Mouse (Mus musculus) hindbrain, embryonic 11.5 days (tissue): ENCODE measurements around the gene Man1a2. TPM values are rescaled to one million over a fixed set of nuclear protein-coding genes. Genes with fewer than 3 reads are reported as not detected.

Experiments
- ATAC-seq: fragments of 200-750 bp; cut with Nextera tagmentation; 2 replicates; pipeline ENCODE4 v1.8.0; 2017; ENCODE audit warnings: mild to moderate bottlenecking, moderate TSS enrichment, moderate library complexity; ENCODE audit not compliant: low FRiP score
- DNase-seq: peaks from one replicate; pipeline ENCODE4 v3.0.0-alpha.2; 2015; ENCODE audit warnings: low spot score
- H3K27ac ChIP-seq: fragments of 300-500 bp; sonication (generic); 2 replicates; pipeline ENCODE4 v1.5.1; 2014; ENCODE audit warnings: mild to moderate bottlenecking, low read depth, low read length
- H3K27me3 ChIP-seq: fragments of 300-500 bp; sonication (generic); 2 replicates; pipeline ENCODE4 v1.6.1; 2014; ENCODE audit warnings: mild to moderate bottlenecking, low read length, moderate library complexity, mixed read lengths; ENCODE audit not compliant: control insufficient read depth, insufficient read depth
- H3K36me3 ChIP-seq: fragments of 300-500 bp; sonication (generic); 2 replicates; pipeline ENCODE4 v1.6.1; 2014; ENCODE audit warnings: mild to moderate bottlenecking, low read length, moderate library complexity, mixed read lengths; ENCODE audit not compliant: control insufficient read depth, insufficient read depth
- H3K4me1 ChIP-seq: fragments of 300-500 bp; sonication (generic); replicated peaks from 2 replicates; pipeline ENCODE4 v1.6.1; 2014; ENCODE audit warnings: low read length, mixed read lengths; ENCODE audit not compliant: control insufficient read depth, insufficient read depth
- H3K4me2 ChIP-seq: fragments of 300-500 bp; sonication (generic); replicated peaks from 2 replicates; pipeline ENCODE4 v1.6.1; 2014; ENCODE audit warnings: mild to moderate bottlenecking, low read depth, low read length
- H3K4me3 ChIP-seq: fragments of 300-500 bp; sonication (generic); 2 replicates; pipeline ENCODE4 v1.5.1; 2014; ENCODE audit warnings: low read depth, low read length
- H3K9ac ChIP-seq: fragments of 300-500 bp; sonication (generic); 2 replicates; pipeline ENCODE4 v1.6.1; 2014; ENCODE audit warnings: low read depth, low read length
- H3K9me3 ChIP-seq: fragments of 300-500 bp; sonication (generic); 2 replicates; pipeline ENCODE4 v1.6.1; 2016; ENCODE audit warnings: low read length; ENCODE audit not compliant: control insufficient read depth
- WGBS: fragments of 180-500 bp; shearing (Covaris S2); extraction: QIAGEN DNeasy Blood & Tissue Kit; methylation state at CpG from one replicate; pipeline ENCODE4 v1.1.7; 2014; 5-methylcytosine and 5-hydroxymethylcytosine counted together
- polyA plus RNA-seq: library from polyadenylated mRNA; unstranded; fragments of >200 nt; fragmentation: Nextera tagmentation; extraction: Ambion mirVana; gene quantifications from 2 replicates; pipeline ENCODE4 v1.2.1, GENCODE M21; 2014

Man1a2 gene
- polyA plus RNA-seq, 1 experiment from 2014 or later: 68.5 TPM

DNA sequence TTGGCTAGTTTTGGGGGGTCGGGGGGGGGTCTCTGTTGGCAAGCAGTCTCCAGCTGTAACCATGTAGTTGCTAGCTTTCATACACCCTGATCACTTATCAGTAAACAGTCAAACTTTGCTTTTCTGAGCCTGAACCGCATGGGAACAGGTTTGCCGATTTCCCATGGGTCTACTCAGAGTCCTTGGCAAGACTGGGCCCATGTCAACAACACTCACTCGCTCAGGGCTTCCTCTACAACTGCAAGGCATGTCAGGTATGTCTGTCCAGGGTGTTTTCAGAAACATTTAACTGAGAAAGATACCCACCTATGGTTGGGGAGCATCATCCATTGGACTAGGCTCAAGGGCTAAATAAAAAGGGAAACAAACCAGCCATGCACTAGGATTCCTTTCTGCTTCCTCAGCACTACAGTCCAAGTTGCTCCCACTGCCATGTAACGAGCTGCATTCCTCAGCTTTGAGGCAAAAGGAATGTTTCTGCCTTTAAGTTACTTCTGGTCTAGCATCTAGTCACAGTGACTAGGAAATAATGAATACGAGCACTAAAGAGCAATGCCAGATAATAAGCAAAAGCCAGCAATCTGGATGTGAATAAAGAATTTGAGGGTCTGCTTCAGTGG lies 6.2 kb downstream of the Man1a2 start:
- Histone ChIP-seq H3K9me3 (no peaks in the 10 kb centered on the region), H3K9ac (no peak overlapping the region), H3K27ac (no peak overlapping the region), H3K4me3 (no peak overlapping the region), H3K27me3 (no peaks in the 10 kb centered on the region), H3K4me1 (peaks cover 6% of the 10 kb centered on the region), H3K4me2 (no peak overlapping the region), H3K36me3 (no peaks in the 10 kb centered on the region)
- WGBS: 87% methylated on average over 6 of the region's 6 CpGs
- DNase-seq: no peak
- ATAC-seq: no peak

DNA sequence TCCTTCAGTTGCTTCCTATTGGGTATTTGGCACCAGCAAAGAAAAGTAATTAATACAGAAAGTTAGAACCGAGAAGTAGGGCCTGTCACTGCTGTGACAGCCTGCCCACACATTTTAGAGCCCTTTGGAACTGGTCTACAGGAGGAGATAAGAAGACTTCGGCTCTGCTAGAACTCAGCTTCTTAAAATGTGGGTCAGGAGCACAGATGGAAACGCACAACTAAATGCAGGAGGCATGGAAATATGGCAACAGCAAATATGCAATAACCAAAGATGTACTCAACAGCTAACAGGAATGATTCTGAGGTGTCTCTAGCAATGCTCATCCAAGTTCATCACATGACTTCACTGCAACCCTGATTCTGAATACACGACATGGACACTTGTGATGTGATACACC lies 10.2 kb downstream of the Man1a2 start:
- no peaks in the 10 kb centered on the region for H3K9me3 ChIP-seq
- H3K4me2 ChIP-seq: no peak overlapping the region
- no peaks in the 10 kb centered on the region for H3K27me3 ChIP-seq
- no peak overlapping the region for H3K4me3 ChIP-seq
- no peak for DNase-seq
- 92% methylated on average over 4 of the region's 4 CpGs for WGBS
- no peak for ATAC-seq
- no peaks in the 10 kb centered on the region for H3K36me3 ChIP-seq
- H3K9ac ChIP-seq: no peak overlapping the region
- no peak overlapping the region for H3K27ac ChIP-seq
- no peaks in the 10 kb centered on the region for H3K4me1 ChIP-seq

DNA sequence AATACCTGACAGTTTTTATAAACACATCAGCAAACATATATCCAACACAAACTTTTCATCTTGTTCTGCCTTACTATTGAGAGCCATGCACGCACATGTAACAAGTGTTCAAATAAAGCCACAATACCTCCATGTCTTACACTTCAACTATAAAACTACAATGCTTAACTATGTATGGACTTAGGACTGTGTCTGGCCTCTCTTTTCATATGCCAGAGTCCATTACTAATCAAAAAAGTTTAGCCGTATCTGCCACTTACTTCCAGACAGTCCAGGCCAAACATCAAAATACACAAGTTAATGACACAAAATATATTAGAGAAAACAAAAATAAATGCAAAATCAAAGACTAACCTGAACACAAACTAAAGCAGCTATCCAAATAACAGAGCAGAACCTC lies 14.9 kb downstream of the Man1a2 start:
- ATAC-seq (no peak), DNase-seq (no peak)
- H3K4me3 ChIP-seq: no peak overlapping the region
- H3K4me2 ChIP-seq: no peak overlapping the region
- H3K9ac ChIP-seq: no peak overlapping the region
- H3K27ac ChIP-seq: no peak overlapping the region
- no peaks in the 10 kb centered on the region for H3K9me3 ChIP-seq
- no peaks in the 10 kb centered on the region for H3K36me3 ChIP-seq
- no peaks in the 10 kb centered on the region for H3K4me1 ChIP-seq
- no peaks in the 10 kb centered on the region for H3K27me3 ChIP-seq
- WGBS: 91% methylated on average over 2 of the region's 2 CpGs

DNA sequence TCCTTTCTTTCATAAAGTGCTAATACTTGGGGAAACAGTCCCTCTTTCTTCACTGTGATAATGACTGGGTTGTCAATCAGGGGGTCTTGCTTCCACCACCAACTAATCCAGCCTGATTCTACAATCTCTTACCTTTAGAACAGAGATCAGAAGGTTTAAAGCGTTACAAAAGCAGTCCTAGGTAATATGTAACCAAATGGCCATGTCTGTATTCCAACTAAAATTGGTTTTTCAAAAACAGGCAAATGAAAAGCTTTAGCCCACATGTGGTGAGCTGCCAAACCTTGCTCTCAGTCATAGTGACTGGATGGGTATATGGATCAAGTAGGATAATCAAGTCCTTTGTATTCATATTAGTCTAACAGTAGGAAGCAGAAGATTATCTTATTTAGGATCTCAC lies 32.0 kb downstream of the Man1a2 start:
- no peak for DNase-seq
- Histone ChIP-seq H3K27ac (no peak overlapping the region), H3K4me1 (no peaks in the 10 kb centered on the region), H3K27me3 (no peaks in the 10 kb centered on the region), H3K9ac (no peak overlapping the region), H3K9me3 (no peaks in the 10 kb centered on the region), H3K4me2 (no peak overlapping the region), H3K36me3 (no peaks in the 10 kb centered on the region), H3K4me3 (no peak overlapping the region)
- WGBS: 81% methylated on average over 1 of the region's 1 CpGs
- no peak for ATAC-seq

DNA sequence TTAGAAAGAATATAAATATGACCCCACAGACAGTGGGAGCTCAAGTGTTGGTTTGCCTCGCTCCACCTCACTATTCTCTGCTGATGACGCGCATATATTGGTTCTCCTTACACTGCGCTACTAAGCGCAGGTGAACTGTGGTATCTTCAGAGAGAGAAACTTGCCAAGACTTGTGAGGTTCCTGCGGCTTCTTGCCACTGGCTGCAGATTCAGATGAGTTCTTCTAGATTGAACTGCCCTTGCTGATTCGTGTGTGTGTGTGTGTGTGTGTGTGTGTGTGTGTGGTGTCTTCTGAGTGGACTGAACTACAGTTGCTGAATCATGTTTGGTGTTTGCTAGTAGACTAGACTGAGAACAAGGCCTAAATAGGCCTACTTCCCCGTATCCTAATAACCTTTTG lies 43.7 kb downstream of the Man1a2 start:
- no peaks in the 10 kb centered on the region for H3K36me3 ChIP-seq
- no peaks in the 10 kb centered on the region for H3K27me3 ChIP-seq
- no peak overlapping the region for H3K27ac ChIP-seq
- H3K4me2 ChIP-seq: no peak overlapping the region
- 93% methylated on average over 8 of the region's 8 CpGs for WGBS
- DNase-seq: no peak
- no peaks in the 10 kb centered on the region for H3K4me1 ChIP-seq
- no peak overlapping the region for H3K4me3 ChIP-seq
- H3K9ac ChIP-seq: no peak overlapping the region
- no peaks in the 10 kb centered on the region for H3K9me3 ChIP-seq
- no peak for ATAC-seq

DNA sequence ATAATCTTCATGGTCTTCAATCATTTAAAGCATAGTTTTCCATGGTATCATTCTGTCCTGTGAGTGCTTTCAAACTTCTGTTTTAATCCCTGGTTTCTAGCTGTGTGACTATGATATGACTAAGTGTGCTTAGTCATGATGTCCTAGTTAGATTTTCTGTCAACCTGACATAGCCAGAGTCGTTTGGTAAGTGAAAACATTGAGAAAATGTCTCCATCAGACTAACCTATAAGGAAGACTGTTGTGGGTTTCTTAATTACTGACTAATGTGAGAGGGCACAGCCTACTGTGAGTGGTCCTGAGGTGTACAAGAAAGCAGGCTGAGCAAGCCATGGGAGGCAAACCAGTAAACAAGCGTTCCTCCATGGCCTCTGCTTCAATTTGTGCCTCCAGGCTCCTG lies 49.0 kb downstream of the Man1a2 start:
- Histone ChIP-seq H3K9ac (no peak overlapping the region), H3K27ac (no peak overlapping the region), H3K27me3 (no peaks in the 10 kb centered on the region), H3K36me3 (no peaks in the 10 kb centered on the region), H3K4me1 (no peaks in the 10 kb centered on the region), H3K4me3 (no peak overlapping the region), H3K4me2 (no peak overlapping the region), H3K9me3 (no peaks in the 10 kb centered on the region)
- DNase-seq: no peak
- WGBS: 81% methylated on average over 2 of the region's 2 CpGs
- no peak for ATAC-seq

DNA sequence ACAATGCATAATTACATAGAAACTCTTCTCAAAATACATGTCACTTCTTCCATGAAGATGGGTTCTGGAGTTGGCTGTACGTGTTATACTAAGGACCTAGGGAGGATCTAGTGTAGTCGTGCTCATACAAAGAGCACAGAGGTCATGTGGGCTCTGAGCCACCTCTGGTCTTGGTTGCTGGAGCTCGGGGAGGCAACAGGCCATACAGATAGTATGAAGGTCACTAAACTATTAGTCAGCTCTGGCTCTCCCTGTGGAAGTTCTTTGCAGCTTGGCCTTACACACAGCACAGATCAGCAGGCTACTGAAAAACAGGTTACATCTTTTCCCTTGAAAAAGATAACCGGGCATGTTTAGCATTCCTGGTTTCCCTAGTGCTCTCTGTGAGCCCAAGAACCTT lies 50.5 kb downstream of the Man1a2 start:
- DNase-seq: no peak
- ATAC-seq: no peak
- Histone ChIP-seq H3K4me3 (no peak overlapping the region), H3K36me3 (no peaks in the 10 kb centered on the region), H3K9ac (no peak overlapping the region), H3K4me2 (no peak overlapping the region), H3K4me1 (no peaks in the 10 kb centered on the region), H3K27ac (no peak overlapping the region), H3K27me3 (no peaks in the 10 kb centered on the region), H3K9me3 (no peaks in the 10 kb centered on the region)
- WGBS: 93% methylated on average over 4 of the region's 4 CpGs

DNA sequence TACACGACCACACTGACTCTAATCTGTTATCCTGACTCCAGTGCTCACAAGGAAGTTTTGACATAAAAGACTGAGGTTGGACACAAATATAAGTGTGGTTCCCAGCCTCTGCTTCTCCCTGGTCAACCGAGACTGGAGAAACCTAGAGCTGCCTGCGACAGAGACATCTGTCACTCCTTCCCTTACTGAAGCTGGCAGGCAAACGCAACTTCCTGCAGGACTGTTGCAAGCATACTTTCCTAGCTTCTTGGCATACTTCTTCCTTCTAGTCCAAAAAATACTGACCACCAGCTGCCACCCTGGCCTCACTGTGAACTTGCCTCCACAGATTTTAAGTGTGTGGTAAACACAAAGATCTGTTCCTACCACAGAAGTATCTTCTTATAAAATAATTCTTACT lies 66.8 kb downstream of the Man1a2 start:
- H3K4me1 ChIP-seq: no peaks in the 10 kb centered on the region
- no peak overlapping the region for H3K27ac ChIP-seq
- no peak overlapping the region for H3K9ac ChIP-seq
- no peaks in the 10 kb centered on the region for H3K27me3 ChIP-seq
- DNase-seq (no peak), ATAC-seq (no peak)
- H3K4me2 ChIP-seq: no peak overlapping the region
- WGBS: 86% methylated on average over 4 of the region's 4 CpGs
- H3K9me3 ChIP-seq: no peaks in the 10 kb centered on the region
- H3K4me3 ChIP-seq: no peak overlapping the region
- H3K36me3 ChIP-seq: no peaks in the 10 kb centered on the region

DNA sequence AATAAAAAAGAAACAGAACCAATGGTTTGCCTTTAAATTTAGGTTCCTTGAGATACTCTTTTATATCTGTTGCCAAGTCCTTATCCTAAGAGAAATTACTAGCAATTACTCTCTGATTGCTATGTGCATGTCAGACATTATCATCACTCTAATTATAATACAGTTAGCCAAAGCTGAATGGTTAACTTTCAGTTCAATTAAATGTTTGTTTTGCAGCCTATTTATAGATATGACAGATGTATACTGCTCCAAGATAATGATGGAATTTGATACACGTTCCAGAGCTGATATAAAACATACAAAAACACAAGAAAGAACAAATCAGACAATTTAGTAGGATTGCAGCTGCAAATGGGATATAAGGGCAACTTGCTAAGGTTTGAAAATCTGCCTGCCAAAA lies 74.4 kb downstream of the Man1a2 start:
- Histone ChIP-seq H3K4me2 (no peak overlapping the region), H3K27ac (no peak overlapping the region), H3K4me3 (no peak overlapping the region), H3K27me3 (no peaks in the 10 kb centered on the region), H3K9me3 (no peaks in the 10 kb centered on the region), H3K4me1 (no peaks in the 10 kb centered on the region), H3K9ac (no peak overlapping the region), H3K36me3 (no peaks in the 10 kb centered on the region)
- DNase-seq (no peak), ATAC-seq (no peak)
- WGBS: 85% methylated on average over 1 of the region's 1 CpGs
